Mouse (Mus musculus): ENCODE measurements around the gene Srbd1. TPM values are rescaled to one million over a fixed set of nuclear protein-coding genes. Genes with fewer than 3 reads are reported as not detected.
A peak's percentile ranks its signal among the peaks of the same experiment; 100 is the strongest.

Srbd1 gene
- polyA plus RNA-seq, 1 experiment from 2014 or later = 21.9 TPM

DNA sequence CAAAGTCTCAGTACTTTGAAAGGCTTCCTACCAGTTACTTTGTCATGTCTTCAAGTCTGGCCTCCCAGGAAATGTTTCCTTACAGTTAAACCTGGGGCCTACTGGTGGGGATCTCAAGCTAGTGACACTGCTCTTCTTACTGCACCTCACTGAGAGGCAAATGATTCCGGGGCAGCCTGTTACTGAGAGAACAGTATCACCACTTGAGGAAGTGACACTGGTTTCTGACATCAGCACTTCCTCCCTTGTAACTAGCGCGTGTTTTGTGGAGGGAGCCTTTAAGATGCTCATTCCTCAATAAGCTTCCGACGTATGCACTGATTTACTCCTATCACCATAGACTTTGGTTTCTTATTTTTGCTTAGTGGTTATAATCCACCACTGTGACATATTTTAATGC lies 16.8 kb downstream of the Srbd1 start:
- Histone ChIP-seq H3K36me3 (peaks cover 89% of the 10 kb centered on the region), H3K4me3 (no peak overlapping the region), H3K4me1 (no peaks in the 10 kb centered on the region), H3K27ac (replicated peaks) (no peak overlapping the region), H3K27me3 (ENCODE audit: low read depth, poor library complexity, severe bottlenecking) (no peaks in the 10 kb centered on the region), H3K9me3 (replicated peaks) (no peaks in the 10 kb centered on the region)
- DNase-seq (ENCODE audit: low spot score) = no peak
- WGBS = 90% methylated on average over 5 of the region's 5 CpGs

DNA sequence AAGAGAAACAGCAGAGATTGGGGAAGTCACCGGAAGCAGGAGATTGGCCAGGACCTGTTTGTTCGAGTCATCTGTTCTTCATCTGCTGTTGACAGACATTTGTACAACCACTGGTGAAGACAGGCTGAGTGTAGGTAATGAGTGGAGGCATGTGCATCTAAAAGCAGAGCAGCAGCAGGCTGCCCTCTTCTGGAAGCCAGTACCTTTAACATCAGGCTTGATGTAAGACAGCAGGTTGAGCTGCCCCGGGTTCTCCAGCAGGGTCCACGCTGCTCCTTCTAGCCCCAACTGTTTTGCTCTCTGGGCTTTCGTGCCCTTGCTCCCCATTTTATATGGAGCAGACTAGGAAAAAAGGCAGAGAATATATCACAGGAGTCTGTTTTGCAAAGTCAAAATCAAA lies 19.1 kb downstream of the Srbd1 start:
- H3K27ac ChIP-seq (replicated peaks) = no peak overlapping the region
- WGBS = 91% methylated on average over 5 of the region's 5 CpGs
- H3K4me3 ChIP-seq = no peak overlapping the region
- DNase-seq (ENCODE audit: low spot score) = no peak
- no peaks in the 10 kb centered on the region for H3K27me3 ChIP-seq (ENCODE audit: low read depth, poor library complexity, severe bottlenecking)
- no peaks in the 10 kb centered on the region for H3K4me1 ChIP-seq
- no peaks in the 10 kb centered on the region for H3K9me3 ChIP-seq (replicated peaks)
- peaks cover 87% of the 10 kb centered on the region for H3K36me3 ChIP-seq

DNA sequence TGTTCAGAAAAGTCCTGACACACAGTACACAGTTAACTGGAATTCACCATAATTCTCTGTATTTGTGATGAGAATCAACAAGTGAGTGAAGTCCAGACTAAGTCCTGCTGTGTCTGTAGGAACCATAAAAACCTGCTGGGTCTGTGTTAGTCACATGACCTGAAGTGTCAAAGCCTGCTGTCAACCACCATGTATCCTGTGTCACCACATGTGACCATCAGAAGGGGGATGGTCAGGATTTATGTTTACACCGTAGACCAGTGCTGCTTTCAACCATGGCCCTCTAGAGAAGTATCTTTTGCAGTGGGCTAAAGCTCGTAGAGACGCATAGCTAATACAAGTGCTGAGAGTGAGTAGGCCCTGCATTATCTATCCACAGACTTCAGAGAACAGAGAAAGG lies 21.8 kb downstream of the Srbd1 start:
- H3K4me1 ChIP-seq = no peaks in the 10 kb centered on the region
- H3K36me3 ChIP-seq = peaks cover 75% of the 10 kb centered on the region
- H3K4me3 ChIP-seq = no peak overlapping the region
- H3K27ac ChIP-seq (replicated peaks) = no peak overlapping the region
- no peaks in the 10 kb centered on the region for H3K27me3 ChIP-seq (ENCODE audit: low read depth, poor library complexity, severe bottlenecking)
- 98% methylated on average over 3 of the region's 3 CpGs for WGBS
- no peaks in the 10 kb centered on the region for H3K9me3 ChIP-seq (replicated peaks)
- DNase-seq (ENCODE audit: low spot score) = no peak

DNA sequence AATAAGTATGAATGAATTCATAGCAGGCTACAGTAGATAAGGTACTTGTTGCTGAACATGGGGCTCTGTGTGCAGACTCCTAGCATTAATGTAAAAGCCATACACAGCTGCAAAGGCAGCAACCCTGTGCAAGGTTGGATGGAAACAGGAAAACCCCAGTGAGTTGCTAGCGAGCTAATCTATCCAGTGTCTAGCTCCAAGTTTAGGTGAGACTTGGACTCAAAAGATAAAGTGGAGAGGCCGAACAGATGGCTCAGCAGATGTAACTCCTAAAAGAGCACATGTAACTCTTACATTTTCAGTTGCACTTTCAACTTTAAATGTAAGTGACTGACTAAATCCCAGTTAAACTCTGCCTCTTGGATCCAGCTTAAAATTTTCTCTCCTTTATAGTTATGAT lies 48.1 kb downstream of the Srbd1 start:
- Histone ChIP-seq H3K4me3 (no peak overlapping the region), H3K4me1 (no peaks in the 10 kb centered on the region), H3K36me3 (peaks cover 29% of the 10 kb centered on the region), H3K9me3 (replicated peaks) (no peaks in the 10 kb centered on the region), H3K27ac (replicated peaks) (no peak overlapping the region), H3K27me3 (ENCODE audit: low read depth, poor library complexity, severe bottlenecking) (no peaks in the 10 kb centered on the region)
- 92% methylated on average over 2 of the region's 2 CpGs for WGBS
- DNase-seq (ENCODE audit: low spot score) = no peak

DNA sequence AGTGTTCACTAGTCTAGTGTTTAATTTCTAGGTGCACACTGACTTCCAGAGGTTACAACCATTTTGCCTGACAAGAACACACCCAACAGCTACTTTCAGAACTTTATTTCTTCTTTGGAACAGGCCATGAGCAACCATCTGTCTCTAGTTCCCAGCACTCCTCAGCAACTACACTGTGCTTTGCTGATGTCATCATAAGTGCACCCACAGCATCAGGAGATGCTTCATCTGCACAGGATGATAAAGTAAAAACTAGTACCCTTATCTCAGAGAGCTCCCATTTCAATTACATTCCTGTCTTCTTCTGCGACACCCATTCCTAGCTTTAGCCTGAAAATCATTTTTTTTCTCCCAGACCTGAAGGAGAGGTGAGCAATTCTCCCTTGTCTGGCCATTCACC lies 51.9 kb downstream of the Srbd1 start:
- Histone ChIP-seq H3K27ac (replicated peaks) (no peak overlapping the region), H3K4me3 (no peak overlapping the region), H3K9me3 (replicated peaks) (no peaks in the 10 kb centered on the region), H3K4me1 (peaks cover 8% of the 10 kb centered on the region), H3K27me3 (ENCODE audit: low read depth, poor library complexity, severe bottlenecking) (no peaks in the 10 kb centered on the region), H3K36me3 (peaks cover 19% of the 10 kb centered on the region)
- WGBS = 85% methylated on average over 1 of the region's 1 CpGs
- no peak for DNase-seq (ENCODE audit: low spot score)

DNA sequence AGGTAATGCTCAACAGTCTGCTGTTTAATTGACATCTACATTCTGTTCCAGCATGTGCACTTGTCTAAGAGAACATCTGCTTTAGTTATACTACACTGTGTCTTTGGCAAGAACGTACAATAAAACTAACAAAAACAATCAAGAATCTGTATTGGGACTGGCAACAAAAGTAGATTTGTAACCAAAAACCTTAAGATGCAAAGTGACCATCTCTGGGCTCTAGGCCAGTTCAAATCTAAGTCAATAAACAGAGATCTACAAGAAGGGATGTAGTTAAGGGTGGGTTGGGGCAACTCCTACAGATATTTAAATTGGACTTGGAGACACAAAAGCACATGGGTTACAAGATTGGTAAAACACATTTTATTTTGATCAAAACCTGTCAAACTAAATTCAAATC lies 53.3 kb downstream of the Srbd1 start:
- WGBS = 88% methylated on average over 1 of the region's 1 CpGs

DNA sequence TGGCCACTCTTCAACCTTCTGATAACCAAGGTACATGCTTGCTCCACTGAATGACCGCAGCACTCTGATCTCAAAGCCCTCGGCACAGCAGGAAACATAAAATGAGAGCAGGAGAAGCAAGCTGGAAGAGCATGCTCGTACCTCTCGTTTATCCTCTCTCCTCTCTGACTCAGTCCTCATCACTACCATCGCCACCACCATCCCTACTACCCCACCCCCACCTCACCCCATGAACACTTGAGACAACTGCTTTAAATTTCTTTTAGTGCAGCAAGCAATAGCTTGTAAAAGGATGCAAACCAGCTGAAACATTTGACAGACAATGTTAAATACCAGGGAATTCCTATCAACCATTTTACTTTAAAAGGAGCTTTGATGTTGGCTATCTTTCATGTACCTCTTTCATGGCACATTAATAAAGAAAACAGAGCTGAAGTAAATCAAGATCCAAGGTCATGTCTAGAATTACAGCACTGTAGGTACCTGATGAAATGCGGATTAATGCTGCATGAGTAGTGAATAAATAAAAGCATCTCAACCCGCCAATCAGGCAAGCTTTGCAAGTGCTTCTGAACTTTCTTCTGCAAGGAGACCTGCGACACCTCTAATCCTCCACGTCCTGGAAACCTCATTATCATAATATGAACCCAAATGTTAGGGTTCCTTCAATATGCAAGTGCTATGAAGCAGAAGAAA lies 54.9 kb downstream of the Srbd1 start:
- peaks cover 8% of the 10 kb centered on the region for H3K4me1 ChIP-seq
- no peaks in the 10 kb centered on the region for H3K27me3 ChIP-seq (ENCODE audit: low read depth, poor library complexity, severe bottlenecking)
- 73% methylated on average over 9 of the region's 9 CpGs for WGBS
- DNase-seq (ENCODE audit: low spot score) = no peak
- H3K4me3 ChIP-seq = no peak overlapping the region
- no peaks in the 10 kb centered on the region for H3K9me3 ChIP-seq (replicated peaks)
- peaks cover 2% of the 10 kb centered on the region for H3K36me3 ChIP-seq
- no peak overlapping the region for H3K27ac ChIP-seq (replicated peaks)

More for the DNA sequence above, 53.3 kb downstream of the Srbd1 start:
- peaks cover 8% of the 10 kb centered on the region for H3K4me1 ChIP-seq
- no peaks in the 10 kb centered on the region for H3K9me3 ChIP-seq (replicated peaks)
- H3K27me3 ChIP-seq (ENCODE audit: low read depth, poor library complexity, severe bottlenecking) = no peaks in the 10 kb centered on the region
- peaks cover 12% of the 10 kb centered on the region for H3K36me3 ChIP-seq
- H3K4me3 ChIP-seq = no peak overlapping the region
- H3K27ac ChIP-seq (replicated peaks) = no peak overlapping the region
- no peak for DNase-seq (ENCODE audit: low spot score)

DNA sequence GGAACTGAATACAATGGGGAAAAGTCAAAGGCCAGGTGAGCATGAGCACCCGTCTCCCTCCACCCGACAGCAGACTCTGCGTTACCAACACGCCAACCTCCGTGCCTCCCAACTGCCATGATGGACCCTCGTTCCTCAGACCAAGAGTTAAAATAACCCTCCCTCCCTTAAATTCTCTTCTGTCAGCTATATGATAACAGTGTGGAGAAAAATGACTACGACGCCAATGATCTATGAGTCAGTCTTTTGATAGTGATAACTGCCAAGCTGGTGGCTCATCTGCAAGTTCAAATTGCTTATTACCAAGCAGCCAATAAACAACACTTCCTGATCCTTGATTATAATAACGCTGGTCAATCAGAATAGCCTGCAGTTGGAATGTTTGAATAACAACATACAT lies 57.1 kb downstream of the Srbd1 start:
- no peaks in the 10 kb centered on the region for H3K27me3 ChIP-seq (ENCODE audit: low read depth, poor library complexity, severe bottlenecking)
- no peak overlapping the region for H3K4me3 ChIP-seq
- no peak for DNase-seq (ENCODE audit: low spot score)
- 94% methylated on average over 9 of the region's 9 CpGs for WGBS
- H3K27ac ChIP-seq (replicated peaks) = no peak overlapping the region
- no peaks in the 10 kb centered on the region for H3K9me3 ChIP-seq (replicated peaks)
- H3K36me3 ChIP-seq = no peaks in the 10 kb centered on the region
- peaks cover 11% of the 10 kb centered on the region for H3K4me1 ChIP-seq

DNA sequence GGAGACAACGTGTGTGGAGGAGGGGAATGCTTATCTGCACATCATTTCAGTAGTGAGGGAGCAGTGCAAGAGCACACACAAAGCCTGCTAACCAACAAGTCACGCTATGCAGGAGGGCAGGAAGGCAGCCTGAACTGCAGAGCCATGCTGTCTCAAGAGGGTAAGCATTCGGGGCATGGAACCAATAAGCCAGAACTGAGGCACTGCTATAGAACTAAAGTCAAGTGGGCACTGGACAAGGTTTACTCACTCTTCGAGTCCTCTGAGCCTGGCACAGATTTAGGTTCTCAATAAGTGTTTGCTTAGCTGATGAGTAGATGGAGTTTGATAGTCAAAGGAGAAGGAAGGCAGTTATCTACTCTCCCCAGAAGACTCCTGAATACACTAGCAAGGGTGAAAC lies 58.8 kb downstream of the Srbd1 start:
- no peaks in the 10 kb centered on the region for H3K27me3 ChIP-seq (ENCODE audit: low read depth, poor library complexity, severe bottlenecking)
- WGBS = 85% methylated on average over 4 of the region's 4 CpGs
- no peak overlapping the region for H3K27ac ChIP-seq (replicated peaks)
- H3K36me3 ChIP-seq = no peaks in the 10 kb centered on the region
- no peak overlapping the region for H3K4me3 ChIP-seq
- DNase-seq (ENCODE audit: low spot score) = no peak
- no peaks in the 10 kb centered on the region for H3K9me3 ChIP-seq (replicated peaks)
- H3K4me1 ChIP-seq = peaks cover 11% of the 10 kb centered on the region

DNA sequence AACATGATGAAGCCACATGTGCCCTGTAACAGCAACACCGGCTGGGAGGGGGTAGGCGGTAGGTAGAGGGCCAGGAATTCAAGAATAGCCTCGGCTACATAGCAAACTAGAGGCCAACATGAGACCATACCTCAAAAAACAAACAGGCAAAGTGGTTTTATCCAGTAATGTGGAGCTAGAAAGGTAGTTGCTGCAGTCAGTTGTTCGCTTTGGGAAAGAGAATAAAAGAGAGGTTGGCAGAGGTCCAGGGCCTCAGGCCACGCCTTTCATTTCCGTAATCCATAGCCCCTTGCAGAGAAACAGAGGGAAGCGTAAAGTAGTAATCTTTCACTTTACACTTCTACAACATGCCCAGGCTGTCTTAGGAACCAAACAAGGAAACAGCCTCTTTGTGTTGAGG lies 61.8 kb downstream of the Srbd1 start:
- no peak for DNase-seq (ENCODE audit: low spot score)
- Histone ChIP-seq H3K27me3 (ENCODE audit: low read depth, poor library complexity, severe bottlenecking) (no peaks in the 10 kb centered on the region), H3K4me1 (0 out of 2 replicates have a peak, but pooled peaks cover 3% of the 10 kb centered on the region), H3K36me3 (no peaks in the 10 kb centered on the region), H3K9me3 (replicated peaks) (no peaks in the 10 kb centered on the region), H3K4me3 (no peak overlapping the region), H3K27ac (replicated peaks) (no peak overlapping the region)
- 86% methylated on average over 7 of the region's 7 CpGs for WGBS

DNA sequence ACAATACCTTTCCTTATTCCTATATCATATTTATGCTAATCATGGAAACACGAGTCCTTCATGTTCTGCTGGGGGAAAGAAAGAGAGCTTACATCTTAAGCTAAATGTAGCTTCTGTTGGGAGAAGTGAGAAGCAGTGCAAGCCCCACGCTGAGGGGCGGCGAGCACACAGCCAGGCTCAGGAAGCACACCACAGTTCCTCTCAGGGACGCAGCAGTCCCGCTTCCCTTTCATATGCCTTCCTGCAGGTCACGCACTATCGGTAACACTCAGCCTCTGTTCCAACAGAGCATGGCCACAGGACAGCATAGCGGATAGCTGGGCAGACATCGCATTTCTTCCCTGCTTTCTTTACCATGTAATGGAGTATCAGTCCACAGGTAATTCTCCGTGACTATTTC lies 66.9 kb downstream of the Srbd1 start:
- H3K4me3 ChIP-seq = no peak overlapping the region
- 0 out of 2 replicates have a peak, but pooled peaks cover 7% of the 10 kb centered on the region for H3K4me1 ChIP-seq
- DNase-seq (ENCODE audit: low spot score) = no peak
- no peaks in the 10 kb centered on the region for H3K27me3 ChIP-seq (ENCODE audit: low read depth, poor library complexity, severe bottlenecking)
- WGBS = 82% methylated on average over 11 of the region's 11 CpGs
- H3K36me3 ChIP-seq = no peaks in the 10 kb centered on the region
- no peaks in the 10 kb centered on the region for H3K9me3 ChIP-seq (replicated peaks)
- no peak overlapping the region for H3K27ac ChIP-seq (replicated peaks)

DNA sequence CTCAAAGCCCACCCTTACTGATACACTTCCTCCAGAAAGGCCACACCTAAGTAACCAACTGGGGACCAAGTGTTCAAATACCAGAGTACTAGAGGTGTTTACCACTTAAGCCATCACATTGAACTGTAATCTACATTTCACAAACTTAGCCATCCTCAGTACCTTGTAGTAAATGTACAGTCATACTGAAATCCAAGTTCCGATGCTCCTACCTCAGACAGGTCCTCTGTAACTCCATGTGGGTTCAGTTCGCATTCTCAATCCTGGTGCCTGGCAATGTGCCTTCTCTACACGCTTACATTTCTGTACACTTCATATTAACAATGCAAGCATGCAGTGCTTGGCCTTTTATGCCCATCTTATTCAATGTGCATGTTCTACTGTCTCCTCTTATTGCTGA lies 77.5 kb downstream of the Srbd1 start:
- Histone ChIP-seq H3K4me1 (no peaks in the 10 kb centered on the region), H3K27ac (replicated peaks) (no peak overlapping the region), H3K36me3 (no peaks in the 10 kb centered on the region), H3K27me3 (ENCODE audit: low read depth, poor library complexity, severe bottlenecking) (no peaks in the 10 kb centered on the region), H3K4me3 (no peak overlapping the region), H3K9me3 (replicated peaks) (no peaks in the 10 kb centered on the region)
- 90% methylated on average over 3 of the region's 3 CpGs for WGBS
- no peak for DNase-seq (ENCODE audit: low spot score)

DNA sequence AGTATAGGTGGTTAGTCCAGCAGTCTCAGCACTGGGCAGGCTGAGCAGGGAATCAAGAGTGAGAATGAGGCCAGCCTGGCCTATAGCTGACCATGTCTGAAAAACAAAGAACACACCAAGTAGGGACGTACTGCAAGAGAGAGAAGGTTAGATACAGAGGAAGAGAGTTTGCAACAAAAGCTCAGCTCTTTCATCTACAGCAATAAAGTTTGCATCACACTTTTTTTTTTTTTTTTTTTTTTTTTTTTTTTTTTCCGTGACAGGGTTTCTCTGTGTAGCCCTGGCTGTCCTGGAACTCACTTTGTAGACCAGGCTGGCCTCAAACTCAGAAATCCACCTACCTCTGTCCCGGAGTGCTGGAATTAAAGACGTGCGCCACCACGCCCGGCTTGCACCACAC lies 79.1 kb downstream of the Srbd1 start:
- no peak for DNase-seq (ENCODE audit: low spot score)
- 92% methylated on average over 7 of the region's 7 CpGs for WGBS
- Histone ChIP-seq H3K4me3 (no peak overlapping the region), H3K4me1 (no peaks in the 10 kb centered on the region), H3K27me3 (ENCODE audit: low read depth, poor library complexity, severe bottlenecking) (no peaks in the 10 kb centered on the region), H3K9me3 (replicated peaks) (no peaks in the 10 kb centered on the region), H3K36me3 (no peaks in the 10 kb centered on the region), H3K27ac (replicated peaks) (no peak overlapping the region)

DNA sequence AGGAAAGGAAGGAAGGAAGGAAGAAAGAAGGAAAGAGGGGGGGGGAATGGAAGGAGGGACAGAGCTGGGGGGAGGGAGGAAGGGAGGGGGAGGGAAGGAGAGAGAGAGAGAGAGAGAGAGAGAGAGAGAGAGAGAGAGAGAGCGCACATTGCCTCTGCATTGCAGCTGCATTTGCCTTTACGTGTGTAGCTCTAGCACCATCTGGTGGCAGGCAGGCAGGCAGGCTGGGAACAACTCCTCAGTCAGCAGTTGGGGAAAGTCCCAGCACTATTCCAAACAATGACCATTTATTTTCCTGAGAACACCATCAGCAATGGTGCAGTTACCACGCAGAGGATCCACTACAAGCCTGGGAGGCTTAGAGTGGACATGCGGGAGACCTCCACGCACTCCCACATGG lies 81.5 kb downstream of the Srbd1 start:
- no peaks in the 10 kb centered on the region for H3K4me1 ChIP-seq
- no peak overlapping the region for H3K4me3 ChIP-seq
- H3K27me3 ChIP-seq (ENCODE audit: low read depth, poor library complexity, severe bottlenecking) = no peaks in the 10 kb centered on the region
- WGBS = 22% methylated on average over 5 of the region's 5 CpGs
- no peaks in the 10 kb centered on the region for H3K9me3 ChIP-seq (replicated peaks)
- no peak overlapping the region for H3K27ac ChIP-seq (replicated peaks)
- no peaks in the 10 kb centered on the region for H3K36me3 ChIP-seq
- peak; percentile 69 for DNase-seq (ENCODE audit: low spot score)
